Mouse (Mus musculus) T-cell, adult 2 months (primary cell): ENCODE measurements around the gene Sh3gl2.

Experiments
- DNase-seq: peaks from one replicate; pipeline ENCODE4 v3.0.0; 2022; ENCODE audit warnings: low spot score

The Sh3gl2 gene

GRCm38 (mm10) chr4:85416466-85416865 lies 211.5 kb downstream of the Sh3gl2 start:
- DNase-seq = no peak

GRCm38 (mm10) chr4:85420429-85420828 lies 215.5 kb downstream of the Sh3gl2 start:
- DNase-seq = no peak

GRCm38 (mm10) chr4:85426211-85426610 lies 221.3 kb downstream of the Sh3gl2 start:
- no peak for DNase-seq

- DNase-seq = no peak
Observed at GRCm38 (mm10) chr4:85432786-85433185, 227.9 kb downstream of the Sh3gl2 start.

DNA sequence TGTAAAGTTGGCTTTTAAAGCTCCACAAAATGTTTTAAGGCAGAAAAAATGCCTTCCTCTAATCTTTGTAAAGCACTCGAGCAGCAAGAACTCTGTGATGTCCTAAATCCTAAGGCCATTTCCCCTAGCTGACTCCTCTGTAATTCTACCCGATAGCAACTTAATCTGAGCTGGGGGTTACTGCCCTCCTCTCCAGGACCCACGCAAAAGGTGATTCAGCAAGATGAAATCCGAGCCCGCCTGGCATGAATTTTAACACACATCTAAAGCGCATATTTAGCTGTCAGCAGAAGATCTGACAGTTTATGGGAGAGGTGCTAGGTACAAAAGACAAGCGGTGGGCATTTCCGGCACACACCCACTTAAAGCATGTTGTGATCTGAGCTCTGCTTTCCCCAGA lies 229.8 kb downstream of the Sh3gl2 start:
- no peak for DNase-seq

DNA sequence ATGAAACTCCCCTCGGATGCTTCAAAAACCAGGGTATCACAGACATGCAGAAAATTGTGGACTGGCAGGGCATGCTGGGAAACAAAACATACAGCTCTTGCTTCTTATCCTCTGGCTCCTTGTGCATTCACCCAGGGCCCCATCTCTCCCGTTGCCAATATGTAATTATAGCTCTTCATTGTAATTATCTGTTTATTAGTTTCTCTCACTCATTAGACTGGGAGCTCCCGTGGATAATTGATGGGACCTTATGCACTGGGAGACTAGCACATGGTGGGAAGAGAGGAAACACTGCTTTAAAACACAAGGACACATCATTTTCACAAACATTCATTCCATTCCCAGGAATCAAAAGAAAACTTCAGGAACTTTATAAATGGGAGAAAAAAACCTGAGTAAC lies 233.9 kb downstream of the Sh3gl2 start:
- no peak for DNase-seq

DNA sequence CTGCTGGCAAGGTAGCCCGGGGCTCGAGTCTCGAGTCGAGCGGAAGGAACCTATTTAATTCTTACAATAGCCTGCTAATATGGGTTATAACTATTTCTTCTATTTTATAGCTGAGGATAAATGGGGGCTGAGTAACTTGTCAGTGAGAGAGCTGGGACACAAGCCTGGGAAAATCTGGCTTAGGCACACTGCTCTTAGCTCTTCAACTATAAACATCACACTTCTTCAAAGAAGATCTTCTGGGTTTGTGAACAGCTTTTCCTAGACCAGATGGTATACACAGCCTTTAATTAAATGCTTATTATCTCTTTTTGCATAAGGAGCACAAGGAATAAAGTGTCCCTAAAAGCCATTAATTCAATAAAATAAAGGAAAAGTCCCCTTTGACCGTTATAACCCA lies 278.7 kb downstream of the Sh3gl2 start:
- no peak for DNase-seq

DNA sequence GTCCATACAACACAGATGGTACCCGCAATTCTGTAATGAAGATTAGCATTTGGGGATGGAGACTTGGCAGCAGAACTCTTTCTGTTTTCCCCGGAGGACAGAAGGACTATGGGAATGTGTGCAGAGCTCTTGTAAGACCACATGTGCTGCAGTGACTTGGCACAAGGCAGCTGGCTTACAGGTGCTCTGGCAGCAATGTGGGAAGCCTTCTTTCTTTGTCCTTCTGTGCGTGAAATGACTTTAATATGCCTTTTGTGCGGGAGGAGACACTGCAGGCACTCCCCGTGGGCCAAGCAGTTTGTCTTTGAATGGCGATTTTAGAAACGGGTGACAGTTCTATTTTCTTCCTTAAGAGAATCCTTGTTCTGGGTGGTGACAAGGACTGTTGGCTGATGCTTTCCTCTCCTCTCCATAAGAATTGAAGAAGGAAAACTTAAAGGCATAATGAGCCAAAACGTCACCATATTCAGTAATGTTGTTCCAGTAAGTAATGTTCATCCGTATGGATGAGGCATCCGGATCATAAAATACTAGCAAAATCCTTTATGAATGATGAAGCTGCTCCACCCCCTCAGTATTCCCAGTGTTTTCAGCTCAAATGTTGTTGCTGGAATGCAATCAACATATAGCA lies 281.5 kb downstream of the Sh3gl2 start:
- no peak for DNase-seq

DNA sequence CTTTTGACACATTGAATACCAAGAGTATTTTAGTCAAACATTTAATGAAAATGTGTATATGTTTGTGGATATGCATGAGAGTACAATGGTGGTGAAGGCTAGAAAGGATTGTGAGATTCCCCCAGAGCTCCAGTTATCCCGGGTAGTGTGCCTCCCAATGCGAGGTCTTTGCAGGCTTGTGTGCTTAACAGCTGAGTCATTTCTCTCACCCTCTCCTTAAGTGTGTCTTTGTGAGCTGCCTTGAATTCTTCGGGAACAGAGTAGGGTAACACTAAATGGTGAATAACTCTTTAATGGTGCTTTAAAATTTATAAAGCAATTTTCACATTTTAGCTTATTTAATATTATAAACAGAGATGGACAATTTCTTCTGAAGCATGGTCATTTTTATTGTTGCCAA lies 300.8 kb downstream of the Sh3gl2 start:
- DNase-seq = no peak

- DNase-seq = no peak
Observed at GRCm38 (mm10) chr4:85506976-85507375, 302.1 kb downstream of the Sh3gl2 start.

GRCm38 (mm10) chr4:85507491-85507890 lies 302.6 kb downstream of the Sh3gl2 start:
- DNase-seq = no peak

GRCm38 (mm10) chr4:85513288-85513687 lies 308.4 kb downstream of the Sh3gl2 start:
- no peak for DNase-seq

GRCm38 (mm10) chr4:85513792-85514191 lies 308.9 kb downstream of the Sh3gl2 start, which contains the start of gene Adamtsl1:
Gene Adamtsl1, plus strand, starts transcription at chr4:85514172.
- DNase-seq = no peak

DNA sequence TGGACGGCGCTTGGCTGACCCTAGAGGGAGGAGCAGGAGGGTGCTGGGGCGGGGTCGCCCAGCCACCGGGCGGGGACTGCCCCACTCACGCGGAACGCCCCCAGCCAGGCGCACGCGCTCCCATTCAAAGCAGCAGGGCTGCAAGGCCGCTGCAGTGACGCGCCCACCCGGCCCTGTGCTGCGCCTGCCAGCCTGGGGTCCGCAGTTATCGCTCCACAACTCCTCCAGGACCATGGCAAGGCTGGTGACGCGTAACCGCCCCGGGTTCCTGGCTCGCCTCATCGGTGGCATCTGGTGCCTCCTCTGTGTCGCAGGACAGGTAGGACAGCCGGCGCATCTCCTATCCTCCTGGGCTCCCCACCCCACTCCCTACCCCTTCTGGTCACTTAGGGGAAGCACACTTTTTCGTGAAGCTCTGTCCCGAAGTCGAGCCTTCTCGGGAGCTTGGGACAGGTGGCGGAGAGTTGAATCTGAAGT lies 309.3 kb downstream of the Sh3gl2 start:
- DNase-seq = no peak

GRCm38 (mm10) chr4:85526966-85527566 lies 322.1 kb downstream of the Sh3gl2 start:
- no peak for DNase-seq

- DNase-seq = no peak
Observed at GRCm38 (mm10) chr4:85529852-85530251, 324.9 kb downstream of the Sh3gl2 start.

DNA sequence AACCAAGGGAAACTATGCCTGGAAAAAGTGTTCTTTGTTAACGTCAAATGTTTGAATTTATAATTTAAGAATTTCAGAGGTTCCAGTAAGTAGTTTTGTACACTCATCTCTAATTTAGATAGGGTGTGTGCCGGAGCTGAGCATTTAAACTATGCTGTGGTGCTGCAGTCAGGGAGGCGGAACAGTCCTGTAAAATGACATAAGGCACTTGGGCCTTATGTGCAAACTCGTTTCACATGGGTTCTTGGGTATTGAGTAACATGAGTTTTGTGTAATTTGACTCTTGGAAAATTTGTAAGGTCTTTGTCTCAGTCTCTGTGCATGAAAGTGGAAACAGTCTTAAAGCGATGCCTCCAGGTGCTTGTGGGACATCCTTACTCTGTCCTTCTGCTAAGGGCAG lies 334.8 kb downstream of the Sh3gl2 start:
- DNase-seq = no peak

GRCm38 (mm10) chr4:85543221-85543620 lies 338.3 kb downstream of the Sh3gl2 start:
- DNase-seq = no peak

DNA sequence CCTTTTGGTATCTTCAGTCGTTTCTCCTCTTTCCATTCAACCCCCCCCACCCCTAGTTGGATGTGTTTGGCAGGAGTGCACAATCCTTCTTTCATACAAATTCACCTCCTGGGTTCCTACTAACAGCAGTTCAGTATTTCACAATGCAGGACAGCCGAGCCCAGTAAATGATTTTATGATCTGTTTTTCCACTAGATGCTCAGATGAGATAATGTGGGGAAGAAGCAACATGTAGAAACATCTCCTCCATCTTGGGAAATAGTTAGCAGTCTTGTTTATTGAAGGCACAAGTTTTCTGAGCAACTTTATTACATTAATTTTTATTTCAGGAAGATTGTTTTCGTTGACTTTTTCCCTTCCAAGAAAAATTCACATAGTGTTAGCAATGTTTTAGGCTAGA lies 349.8 kb downstream of the Sh3gl2 start:
- no peak for DNase-seq

- no peak for DNase-seq
Observed at GRCm38 (mm10) chr4:85559753-85560152, 354.8 kb downstream of the Sh3gl2 start.

- DNase-seq = no peak
Observed at GRCm38 (mm10) chr4:85585426-85585825, 380.5 kb downstream of the Sh3gl2 start.

GRCm38 (mm10) chr4:85588928-85589327 lies 384.0 kb downstream of the Sh3gl2 start:
- no peak for DNase-seq

DNA sequence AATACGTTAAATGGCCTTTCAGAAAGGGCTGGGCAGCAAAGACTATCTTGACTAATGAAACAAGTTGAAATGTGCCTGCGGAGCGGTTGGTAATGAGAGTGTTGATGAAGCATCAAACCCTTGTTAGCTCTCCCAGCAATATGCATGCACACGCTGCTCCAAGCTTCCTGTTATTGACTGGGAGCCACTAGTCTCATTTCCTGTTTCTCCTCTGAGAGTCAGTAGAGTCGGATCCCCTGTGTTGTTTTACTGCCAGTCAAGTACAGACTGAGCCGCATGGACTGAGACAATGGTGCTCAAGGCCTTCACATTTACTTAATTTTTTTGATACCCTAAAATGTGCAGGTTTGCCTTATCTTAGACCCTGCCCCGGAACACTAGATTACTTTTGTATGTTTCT lies 386.1 kb downstream of the Sh3gl2 start:
- DNase-seq = no peak

DNA sequence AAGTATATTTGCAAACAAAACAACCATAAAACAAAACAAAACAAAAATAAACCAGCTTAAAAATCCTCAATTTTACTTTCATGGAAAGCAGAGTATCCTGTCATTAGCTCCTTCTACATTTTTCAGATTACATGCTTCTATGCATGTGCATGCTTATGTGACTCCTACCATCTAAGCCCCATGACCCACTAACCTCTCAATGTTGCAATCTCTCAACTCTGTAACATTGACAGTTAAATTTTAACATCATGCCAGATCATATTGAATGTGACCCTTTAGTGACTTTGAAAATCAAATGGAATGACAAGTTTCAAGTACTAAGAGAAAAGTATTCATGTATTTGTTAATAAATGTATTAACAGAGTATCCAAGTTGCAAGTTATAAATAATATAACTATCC lies 389.2 kb downstream of the Sh3gl2 start:
- no peak for DNase-seq
